Mouse (Mus musculus) ES-E14 (cell line): ENCODE data around the gene Kcnip2. TPM values are rescaled to one million over a fixed set of nuclear protein-coding genes. Genes with fewer than 3 reads are reported as not detected.

Experiments
- DNase-seq: peaks from one replicate; pipeline ENCODE4 v3.0.0-alpha.2; 2013; ENCODE audit warnings: low read depth, low spot score
- H3K27ac ChIP-seq: 2 replicates; pipeline ENCODE4 v1.5.1; 2012; ENCODE audit warnings: low read depth, mild to moderate bottlenecking, low read length, moderate library complexity, mixed read lengths; ENCODE audit not compliant: poor library complexity, insufficient read depth, severe bottlenecking
- H3K36me3 ChIP-seq: 2 replicates; pipeline ENCODE4 v1.6.1; 2012; ENCODE audit warnings: mild to moderate bottlenecking, low read length, moderate library complexity, mixed read lengths; ENCODE audit not compliant: control insufficient read depth, poor library complexity, insufficient read depth, severe bottlenecking
- H3K4me1 ChIP-seq, 2 experiments: fragments of 150-350 bp in 1 of 2; sonication (generic) in 1 of 2; 2 replicates each; pipeline ENCODE4 v1.6.1; 2012; ENCODE audit warnings: low read length in 2 of 2, mild to moderate bottlenecking in 1 of 2, mixed read lengths in 1 of 2; ENCODE audit not compliant: control insufficient read depth in 2 of 2, insufficient read depth in 2 of 2, poor library complexity in 1 of 2
- H3K4me3 ChIP-seq, 2 experiments: fragments of 150-350 bp in 1 of 2; sonication (generic) in 1 of 2; 2 replicates each; pipeline ENCODE4 v1.5.1; 2012; ENCODE audit warnings: low read length in 2 of 2, low read depth in 1 of 2, mild to moderate bottlenecking in 1 of 2, mixed read lengths in 1 of 2; ENCODE audit not compliant: insufficient read depth in 1 of 2, poor library complexity in 1 of 2, severe bottlenecking in 1 of 2
- H3K9ac ChIP-seq: 2 replicates; pipeline ENCODE4 v1.6.1; 2012; ENCODE audit warnings: low read depth, mild to moderate bottlenecking, low read length, mixed read lengths; ENCODE audit not compliant: poor library complexity, insufficient read depth, severe bottlenecking
- H3K9me3 ChIP-seq: fragments of 150-350 bp; sonication (generic); 2 replicates; pipeline ENCODE4 v1.6.1; 2012; ENCODE audit warnings: low read depth, mild to moderate bottlenecking, low read length; ENCODE audit not compliant: control insufficient read depth, insufficient read depth
- CHD2 ChIP-seq: IDR thresholded peaks from 2 replicates; pipeline ENCODE4 v1.6.1; 2014; ENCODE audit warnings: mild to moderate bottlenecking, low read depth, low read length, inconsistent platforms
- HCFC1 ChIP-seq: IDR thresholded peaks from 2 replicates; pipeline ENCODE4 v1.6.1; 2012; ENCODE audit warnings: low read length, inconsistent platforms, borderline replicate concordance; ENCODE audit not compliant: insufficient read depth
- MAFK ChIP-seq: IDR thresholded peaks from 2 replicates; pipeline ENCODE4 v1.6.1; 2014; ENCODE audit warnings: mild to moderate bottlenecking, low read depth, low read length, inconsistent platforms; ENCODE audit not compliant: insufficient read depth
- ZC3H11A ChIP-seq: IDR thresholded peaks from 2 replicates; pipeline ENCODE4 v1.6.1; 2012; ENCODE audit warnings: low read depth, mild to moderate bottlenecking, inconsistent platforms, low read length, borderline replicate concordance
- ZNF384 ChIP-seq: IDR thresholded peaks from 2 replicates; pipeline ENCODE4 v1.6.1; 2012; ENCODE audit warnings: low read depth, low read length, inconsistent platforms
- in situ Hi-C, 2 experiments: fragments of 600-800 bp; cut with MboI; formaldehyde crosslinking; loops; one replicate each; pipeline ENCODE4 v1.15.1; 2025; ENCODE audit warnings: low sequenced_read_pairs in 2 of 2, inconsistent platforms in 1 of 2; ENCODE audit not compliant: unreplicated experiment in 2 of 2
- total RNA-seq: library from RNA; depleted of rRNA; stranded (reverse); fragments of 300-350 nt; gene quantifications from 2 replicates; pipeline ENCODE4 v1.2.3, GENCODE M21; 2012

Gene Kcnip2
- total RNA-seq, 1 experiment = 0.85 TPM

DNA sequence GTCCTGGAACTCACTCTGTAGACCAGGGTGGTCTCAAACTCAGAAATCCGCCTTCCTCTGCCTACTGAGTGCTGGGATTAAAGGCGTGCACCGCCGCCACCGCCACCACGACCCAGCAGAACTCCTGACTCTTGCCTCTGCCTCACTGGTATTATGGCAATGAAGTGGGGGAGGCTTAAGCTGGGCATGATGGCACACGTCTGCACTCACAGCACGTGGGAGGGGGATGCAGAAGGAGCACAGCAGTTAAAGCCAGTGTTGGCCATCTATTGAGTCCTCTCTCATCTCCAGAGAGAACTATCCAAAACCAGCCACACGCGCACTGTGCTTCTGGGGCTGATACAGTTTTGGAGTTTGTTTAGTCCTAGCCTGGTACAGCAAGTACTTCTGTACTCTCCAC, 17.8 kb upstream of the Kcnip2 start:
- H3K36me3 ChIP-seq = no peaks in the 10 kb centered on the region
- H3K4me3 ChIP-seq = no peak overlapping the region
- TF ChIP-seq CHD2 = no peak
- TF ChIP-seq HCFC1 = no peak
- TF ChIP-seq MAFK = no peak
- no peak for TF ChIP-seq ZNF384
- no peak for TF ChIP-seq ZC3H11A
- in situ Hi-C loops = no loop called here
- H3K4me1 ChIP-seq = peaks cover 7 to 11% of the 10 kb centered on the region in 2 experiments; a peak in 1 of 4 replicates
- no peak overlapping the region; the same call in 1 of the 2 replicates for H3K9ac ChIP-seq
- no peaks in the 10 kb centered on the region for H3K9me3 ChIP-seq
- H3K27ac ChIP-seq = no peak overlapping the region; the same call in 1 of the 2 replicates
- no peak for DNase-seq

GRCm38 (mm10) chr19:45830679-45831078, 14.8 kb upstream of the Kcnip2 start:
- DNase-seq = no peak
- in situ Hi-C loops = no loop called here
- no peak overlapping the region for H3K4me3 ChIP-seq
- H3K36me3 ChIP-seq = peaks cover 2% of the 10 kb centered on the region; the same call in 1 of the 2 replicates
- no peak overlapping the region for H3K27ac ChIP-seq
- H3K4me1 ChIP-seq = peaks cover 10 to 15% of the 10 kb centered on the region in 2 experiments; a peak in 2 of 4 replicates
- no peak for TF ChIP-seq ZC3H11A
- TF ChIP-seq ZNF384 = no peak
- no peak for TF ChIP-seq HCFC1
- no peak for TF ChIP-seq CHD2
- TF ChIP-seq MAFK = no peak
- H3K9me3 ChIP-seq = no peaks in the 10 kb centered on the region
- H3K9ac ChIP-seq = no peak overlapping the region

DNA sequence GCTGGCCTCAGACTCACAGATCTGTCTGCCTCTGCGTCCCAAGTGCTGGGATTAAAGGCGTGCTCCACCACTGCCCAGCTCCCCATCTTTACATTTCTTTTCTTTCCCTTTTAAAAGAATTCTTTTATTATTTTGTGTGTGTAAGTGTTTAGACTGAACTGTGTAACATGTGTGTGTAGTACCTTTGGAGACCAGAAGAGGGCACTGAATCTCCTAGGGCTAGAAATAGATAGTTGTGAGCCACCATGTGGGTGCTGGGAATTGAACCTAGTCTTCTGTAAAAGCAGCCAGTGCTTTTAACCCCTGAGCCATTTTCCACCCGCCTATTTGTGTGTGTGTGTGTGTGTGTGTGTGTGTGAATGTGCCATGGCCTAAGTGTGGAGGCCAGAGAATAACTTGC, 11.9 kb upstream of the Kcnip2 start:
- no peak overlapping the region for H3K27ac ChIP-seq
- in situ Hi-C loops = no loop called here
- TF ChIP-seq HCFC1 (no peak), CHD2 (no peak), ZNF384 (no peak), ZC3H11A (no peak)
- no peaks in the 10 kb centered on the region for H3K9me3 ChIP-seq
- no peak overlapping the region for H3K4me3 ChIP-seq
- DNase-seq = no peak
- H3K4me1 ChIP-seq = peaks cover 10 to 11% of the 10 kb centered on the region in 2 experiments; a peak in 2 of 4 replicates
- H3K9ac ChIP-seq = no peak overlapping the region
- H3K36me3 ChIP-seq = peaks cover 2% of the 10 kb centered on the region; the same call in 1 of the 2 replicates

- TF ChIP-seq HCFC1 = no peak
- TF ChIP-seq ZC3H11A = no peak
- no peak for TF ChIP-seq MAFK
- no peak for TF ChIP-seq CHD2
- no peak for TF ChIP-seq ZNF384
- H3K9ac ChIP-seq = no peak overlapping the region
- in situ Hi-C loops = no loop called here
- no peaks in the 10 kb centered on the region for H3K9me3 ChIP-seq
- H3K4me3 ChIP-seq = no peak overlapping the region
- peaks cover 10 to 11% of the 10 kb centered on the region in 2 experiments; a peak in 2 of 4 replicates for H3K4me1 ChIP-seq
- peaks cover 2% of the 10 kb centered on the region; the same call in 1 of the 2 replicates for H3K36me3 ChIP-seq
- no peak for DNase-seq
- no peak overlapping the region for H3K27ac ChIP-seq
These were observed 11.3 kb upstream of the Kcnip2 start for GRCm38 (mm10) chr19:45827125-45827524.
